Mouse (Mus musculus) bone marrow macrophage, adult 2 months (primary cell): ENCODE data around the gene Apbb2.

Experiments
- CTCF ChIP-seq: IDR thresholded peaks from 2 replicates; pipeline ENCODE4 v1.5.1; 2012; ENCODE audit warnings: low read depth, mild to moderate bottlenecking, low read length, moderate library complexity
- POLR2A ChIP-seq: IDR thresholded peaks from 2 replicates; pipeline ENCODE4 v1.6.1; 2012; ENCODE audit warnings: mild to moderate bottlenecking, low read depth, low read length, borderline replicate concordance

DNA sequence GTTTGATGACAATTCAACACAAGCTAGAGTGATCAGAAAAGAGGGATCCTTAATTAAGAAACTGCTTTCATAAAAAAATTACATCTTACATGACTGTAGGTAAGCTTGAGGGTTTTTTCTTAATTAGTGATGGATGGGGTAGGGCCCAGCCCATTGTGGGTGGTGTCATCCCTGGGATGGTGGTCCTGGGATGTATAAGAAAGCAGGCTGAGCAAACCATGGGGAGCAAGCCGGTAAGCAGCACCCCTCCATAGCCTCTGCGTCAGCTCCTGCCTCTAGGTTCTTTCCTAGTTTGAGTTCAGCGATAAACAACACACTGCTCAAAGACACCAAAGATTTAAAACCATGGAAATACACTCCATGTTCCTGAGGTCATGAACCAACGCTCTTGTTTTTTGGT is 78.3 kb downstream of the Apbb2 start:
- no peak for TF ChIP-seq CTCF
- no peak for TF ChIP-seq POLR2A
